Mouse (Mus musculus) adrenal gland, postnatal 14 days (tissue): ENCODE measurements at regions not wholly inside any gene's neighbourhood (a gene's known extent, or its start where the extent isn't known, plus 50 kb on each side); places are given as distances from the start of the nearest gene placed in this dataset.

ENCODE experiments used
- DNase-seq: peaks from one replicate; pipeline ENCODE4 v3.0.0; 2021; ENCODE audit warnings: mixed read lengths

- peak; percentile 67 for DNase-seq
Measured at GRCm38 (mm10) chr12:19387706-19388105, 566.6 kb upstream of the Gm21863 start.
